Mouse (Mus musculus): ENCODE measurements around the gene Slc2a9. TPM values are rescaled to one million over a fixed set of nuclear protein-coding genes. Genes with fewer than 3 reads are reported as not detected.

Slc2a9 gene
- polyA plus RNA-seq, 1 experiment from 2014 or later, result 2.4 TPM

DNA sequence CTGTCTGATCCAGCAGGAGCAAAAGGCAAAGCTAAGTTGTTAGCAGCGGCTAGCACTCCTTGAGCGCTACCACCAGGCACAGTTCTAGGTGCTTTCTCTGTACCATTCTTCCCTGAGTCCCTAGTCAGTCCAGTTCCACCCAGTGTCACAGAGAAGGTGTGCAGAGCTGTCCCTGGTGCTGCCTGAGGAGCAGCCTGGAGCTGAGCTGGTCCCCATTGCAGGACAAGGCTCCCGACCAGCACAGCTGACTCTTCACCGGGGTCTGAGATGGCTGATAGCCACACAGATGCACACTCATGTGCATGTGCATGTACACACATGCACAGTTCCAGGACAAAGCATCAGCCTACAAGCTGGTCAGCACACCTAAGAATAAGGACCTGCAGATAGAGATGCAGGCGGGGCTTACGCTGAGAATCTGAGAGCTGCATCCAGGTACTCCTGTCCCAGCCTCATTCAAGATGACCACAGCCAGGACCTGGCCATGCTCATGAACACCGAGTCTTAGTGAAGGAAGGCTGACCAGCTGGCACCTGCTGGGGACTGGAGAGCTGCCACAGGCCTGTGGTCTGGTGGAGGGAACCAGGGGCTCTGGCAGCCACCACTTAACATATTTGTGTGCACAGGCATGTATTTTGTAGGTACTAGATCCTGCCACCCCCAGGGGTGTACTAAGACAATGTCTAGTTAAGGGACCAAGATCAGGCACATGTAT, 25.1 kb downstream of the Slc2a9 start:
- no peaks in the 10 kb centered on the region for H3K9me3 ChIP-seq (ENCODE audit: low read length)
- peaks cover 23% of the 10 kb centered on the region for H3K4me1 ChIP-seq (ENCODE audit: insufficient read depth, low read length)
- H3K27me3 ChIP-seq (ENCODE audit: insufficient read depth, low read length), result no peaks in the 10 kb centered on the region
- WGBS, result 69% methylated on average over 7 of the region's 7 CpGs
- H3K9ac ChIP-seq (replicated peaks; ENCODE audit: low read length), result no peak overlapping the region
- no peak overlapping the region for H3K27ac ChIP-seq (ENCODE audit: low read length)
- ATAC-seq (ENCODE audit: low FRiP score, low TSS enrichment), result no peak
- no peak overlapping the region for H3K4me2 ChIP-seq (replicated peaks; ENCODE audit: low read depth, low read length)
- H3K4me3 ChIP-seq (ENCODE audit: low read length), result no peak overlapping the region
- H3K36me3 ChIP-seq (ENCODE audit: insufficient read depth, low read length), result no peaks in the 10 kb centered on the region

DNA sequence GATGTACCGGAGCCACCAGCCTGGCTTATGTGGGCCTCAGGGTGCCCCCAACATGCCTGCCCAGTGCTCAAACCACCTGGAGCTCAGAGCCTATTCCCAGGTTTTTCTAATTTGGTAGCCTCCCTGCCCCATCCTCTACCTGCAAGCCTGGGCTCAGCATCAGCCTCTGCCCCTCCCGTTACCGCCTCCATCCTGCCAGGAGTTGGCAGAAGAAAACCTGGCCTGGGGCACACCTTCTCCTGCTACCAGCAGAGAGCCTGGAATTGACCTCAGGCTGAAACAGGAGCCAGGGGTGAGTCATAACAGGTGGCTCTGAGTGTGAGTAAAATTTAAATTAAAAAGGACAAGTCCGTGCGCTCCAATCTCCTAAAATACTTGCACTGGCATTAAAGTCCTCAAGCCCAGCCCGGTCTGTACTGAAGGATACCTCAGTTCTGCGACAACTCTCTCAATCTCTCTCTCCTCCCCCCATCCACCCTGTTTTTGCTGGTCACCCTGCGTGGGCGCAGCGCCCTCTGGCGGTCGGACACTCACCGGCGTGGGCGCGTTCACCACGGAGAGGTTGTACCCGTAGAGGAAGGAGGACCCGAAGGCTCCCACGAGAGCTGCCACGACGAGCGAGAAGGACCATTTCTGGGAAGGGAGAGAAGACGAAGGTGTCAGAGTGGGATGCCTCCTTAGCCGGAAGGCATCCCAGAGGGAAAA, 25.9 kb downstream of the Slc2a9 start:
- WGBS, result 89% methylated on average over 25 of the region's 25 CpGs
- no peak overlapping the region for H3K9ac ChIP-seq (replicated peaks; ENCODE audit: low read length)
- H3K9me3 ChIP-seq (ENCODE audit: low read length), result no peaks in the 10 kb centered on the region
- ATAC-seq (ENCODE audit: low FRiP score, low TSS enrichment), result no peak
- no peak overlapping the region for H3K27ac ChIP-seq (ENCODE audit: low read length)
- H3K36me3 ChIP-seq (ENCODE audit: insufficient read depth, low read length), result no peaks in the 10 kb centered on the region
- peaks cover 23% of the 10 kb centered on the region for H3K4me1 ChIP-seq (ENCODE audit: insufficient read depth, low read length)
- H3K27me3 ChIP-seq (ENCODE audit: insufficient read depth, low read length), result no peaks in the 10 kb centered on the region
- H3K4me2 ChIP-seq (replicated peaks; ENCODE audit: low read depth, low read length), result no peak overlapping the region
- H3K4me3 ChIP-seq (ENCODE audit: low read length), result no peak overlapping the region

DNA sequence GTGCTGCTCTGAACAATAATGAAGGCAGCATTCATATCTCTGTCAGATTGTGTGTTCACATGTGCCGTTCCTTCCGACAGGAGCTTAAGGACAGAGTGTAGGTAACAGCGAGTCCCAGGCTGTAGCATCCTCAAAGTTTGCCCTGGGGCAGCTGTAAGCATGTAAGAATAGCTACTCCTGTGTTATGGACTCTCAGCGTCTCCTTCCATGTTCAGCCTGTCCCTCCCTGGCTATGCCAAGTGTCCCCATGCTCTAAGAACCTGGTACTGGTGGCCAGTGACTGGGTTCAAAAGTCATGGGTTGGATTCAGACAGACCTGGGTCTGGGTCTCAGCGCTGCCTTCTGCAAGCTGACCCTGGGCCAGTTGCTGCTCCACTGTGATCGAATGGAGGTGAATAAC, 32.1 kb downstream of the Slc2a9 start:
- H3K27ac ChIP-seq (ENCODE audit: low read length), result no peak overlapping the region
- no peak overlapping the region for H3K4me2 ChIP-seq (replicated peaks; ENCODE audit: low read depth, low read length)
- no peaks in the 10 kb centered on the region for H3K4me1 ChIP-seq (ENCODE audit: insufficient read depth, low read length)
- no peak overlapping the region for H3K9ac ChIP-seq (replicated peaks; ENCODE audit: low read length)
- ATAC-seq (ENCODE audit: low FRiP score, low TSS enrichment), result no peak
- 77% methylated on average over 6 of the region's 6 CpGs for WGBS
- H3K36me3 ChIP-seq (ENCODE audit: insufficient read depth, low read length), result no peaks in the 10 kb centered on the region
- H3K4me3 ChIP-seq (ENCODE audit: low read length), result no peak overlapping the region
- no peaks in the 10 kb centered on the region for H3K9me3 ChIP-seq (ENCODE audit: low read length)
- no peaks in the 10 kb centered on the region for H3K27me3 ChIP-seq (ENCODE audit: insufficient read depth, low read length)

DNA sequence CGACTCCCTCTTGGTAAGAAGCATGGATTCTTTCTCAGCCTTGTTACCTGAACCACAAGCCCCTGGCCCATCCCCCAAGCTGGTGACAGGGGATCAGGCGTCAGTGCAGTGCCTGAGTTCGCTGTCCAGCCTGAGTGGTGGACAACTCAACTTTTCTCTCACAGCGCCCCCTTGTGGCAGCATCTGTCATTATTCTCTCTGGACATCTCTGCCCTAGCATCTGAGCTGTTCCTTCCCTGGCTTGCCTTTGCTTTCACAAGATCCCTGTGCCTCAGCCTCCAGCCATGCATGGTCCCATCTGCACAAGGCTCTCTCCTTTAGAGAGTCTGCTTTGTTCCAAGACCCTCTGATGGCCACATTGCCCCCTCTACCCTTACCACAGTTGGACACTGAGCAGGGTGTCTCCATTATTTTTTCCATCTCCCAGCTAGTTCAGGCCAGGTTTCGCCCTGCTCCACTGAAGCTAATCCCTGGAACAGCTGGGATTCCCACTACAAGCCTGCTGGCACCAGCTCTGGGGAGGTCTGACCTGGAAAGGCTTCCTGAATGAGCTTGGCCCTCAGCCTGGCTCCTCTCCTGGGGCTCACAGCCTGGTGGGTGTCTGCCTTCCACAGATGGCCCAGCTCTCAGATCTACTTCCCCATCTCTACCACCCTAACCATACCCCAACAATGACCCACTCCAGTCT, 32.9 kb downstream of the Slc2a9 start:
- H3K4me2 ChIP-seq (replicated peaks; ENCODE audit: low read depth, low read length), result no peak overlapping the region
- H3K27ac ChIP-seq (ENCODE audit: low read length), result no peak overlapping the region
- H3K27me3 ChIP-seq (ENCODE audit: insufficient read depth, low read length), result no peaks in the 10 kb centered on the region
- 22% methylated on average over 5 of the region's 5 CpGs for WGBS
- no peaks in the 10 kb centered on the region for H3K9me3 ChIP-seq (ENCODE audit: low read length)
- no peaks in the 10 kb centered on the region for H3K4me1 ChIP-seq (ENCODE audit: insufficient read depth, low read length)
- no peak overlapping the region for H3K4me3 ChIP-seq (ENCODE audit: low read length)
- H3K36me3 ChIP-seq (ENCODE audit: insufficient read depth, low read length), result no peaks in the 10 kb centered on the region
- no peak overlapping the region for H3K9ac ChIP-seq (replicated peaks; ENCODE audit: low read length)
- ATAC-seq (ENCODE audit: low FRiP score, low TSS enrichment), result peak; percentile 92

DNA sequence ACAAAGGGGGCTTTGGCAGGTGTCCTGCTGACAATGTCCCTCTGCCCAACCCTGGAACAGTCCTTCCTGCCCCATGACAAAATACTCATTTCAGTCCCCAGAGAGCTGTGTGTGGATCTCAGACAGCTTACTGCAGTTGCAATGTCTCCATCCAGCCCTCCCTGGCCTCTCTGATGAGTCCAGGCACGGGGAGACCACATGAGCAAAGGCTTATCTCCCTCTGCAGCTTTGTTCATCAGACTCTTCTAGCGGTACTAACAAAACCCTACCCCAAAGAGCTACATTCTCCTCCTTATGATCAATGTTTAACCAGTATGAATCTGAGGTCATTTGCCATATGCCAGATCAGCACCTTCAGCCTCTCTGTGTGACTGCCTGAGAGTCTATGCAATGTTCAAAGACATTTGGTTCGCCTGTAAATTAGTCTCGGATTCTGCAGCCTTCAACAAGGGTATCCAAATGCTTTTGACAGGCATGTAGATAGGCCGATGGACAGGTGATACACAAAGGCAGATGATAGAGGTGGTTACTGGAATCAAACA, 36.3 kb downstream of the Slc2a9 start:
- H3K27me3 ChIP-seq (ENCODE audit: insufficient read depth, low read length), result no peaks in the 10 kb centered on the region
- no peak overlapping the region for H3K27ac ChIP-seq (ENCODE audit: low read length)
- no peak overlapping the region for H3K4me3 ChIP-seq (ENCODE audit: low read length)
- WGBS, result 74% methylated on average over 5 of the region's 5 CpGs
- no peaks in the 10 kb centered on the region for H3K36me3 ChIP-seq (ENCODE audit: insufficient read depth, low read length)
- H3K9ac ChIP-seq (replicated peaks; ENCODE audit: low read length), result no peak overlapping the region
- H3K4me1 ChIP-seq (ENCODE audit: insufficient read depth, low read length), result no peaks in the 10 kb centered on the region
- ATAC-seq (ENCODE audit: low FRiP score, low TSS enrichment), result no peak
- no peaks in the 10 kb centered on the region for H3K9me3 ChIP-seq (ENCODE audit: low read length)
- no peak overlapping the region for H3K4me2 ChIP-seq (replicated peaks; ENCODE audit: low read depth, low read length)

DNA sequence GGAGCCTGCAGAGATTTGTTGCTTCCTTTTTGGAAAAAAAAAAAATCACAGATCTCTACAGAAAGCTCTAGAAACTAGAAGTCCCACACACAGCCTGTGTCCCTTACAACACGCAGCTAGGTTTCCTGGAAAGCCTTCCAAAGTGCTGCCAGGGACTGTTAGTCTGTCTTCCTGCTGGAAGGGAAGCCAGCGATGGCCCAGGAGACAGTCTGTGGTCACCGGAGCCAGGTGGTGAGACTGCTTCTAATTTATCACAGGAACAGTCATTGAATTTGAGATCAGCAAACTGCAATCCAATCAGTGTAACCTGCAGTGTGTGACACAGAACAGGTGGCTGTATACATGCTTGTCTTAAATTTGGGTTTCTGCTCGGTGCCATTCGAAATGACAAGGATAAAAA, 41.7 kb downstream of the Slc2a9 start:
- H3K9ac ChIP-seq (replicated peaks; ENCODE audit: low read length), result no peak overlapping the region
- H3K27ac ChIP-seq (ENCODE audit: low read length), result no peak overlapping the region
- H3K27me3 ChIP-seq (ENCODE audit: insufficient read depth, low read length), result no peaks in the 10 kb centered on the region
- H3K4me2 ChIP-seq (replicated peaks; ENCODE audit: low read depth, low read length), result no peak overlapping the region
- WGBS, result 74% methylated on average over 5 of the region's 5 CpGs
- H3K4me1 ChIP-seq (ENCODE audit: insufficient read depth, low read length), result no peaks in the 10 kb centered on the region
- H3K9me3 ChIP-seq (ENCODE audit: low read length), result no peaks in the 10 kb centered on the region
- no peaks in the 10 kb centered on the region for H3K36me3 ChIP-seq (ENCODE audit: insufficient read depth, low read length)
- no peak overlapping the region for H3K4me3 ChIP-seq (ENCODE audit: low read length)
- no peak for ATAC-seq (ENCODE audit: low FRiP score, low TSS enrichment)

DNA sequence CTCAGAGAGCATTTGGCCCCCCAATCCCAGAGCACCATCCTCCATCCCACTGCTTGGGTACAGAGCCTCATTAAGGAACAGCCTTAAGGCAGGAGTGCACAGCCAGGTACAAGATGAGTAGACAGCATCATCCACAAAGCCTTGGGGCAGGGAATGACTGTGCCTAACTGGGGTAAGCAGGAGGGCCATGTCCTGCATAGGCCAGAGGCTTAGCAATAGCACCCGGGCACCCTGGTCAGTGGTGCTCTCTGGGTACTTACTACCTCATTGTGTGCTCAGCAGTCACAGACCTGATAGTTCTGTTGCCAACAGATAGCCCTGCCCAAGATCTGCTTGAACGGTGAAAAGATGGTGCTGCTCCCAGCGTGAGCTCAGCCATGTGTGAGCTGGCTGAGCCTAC, 52.0 kb downstream of the Slc2a9 start:
- no peak overlapping the region for H3K4me2 ChIP-seq (replicated peaks; ENCODE audit: low read depth, low read length)
- H3K27me3 ChIP-seq (ENCODE audit: insufficient read depth, low read length), result no peaks in the 10 kb centered on the region
- H3K9me3 ChIP-seq (ENCODE audit: low read length), result no peaks in the 10 kb centered on the region
- H3K27ac ChIP-seq (ENCODE audit: low read length), result no peak overlapping the region
- 89% methylated on average over 3 of the region's 3 CpGs for WGBS
- H3K9ac ChIP-seq (replicated peaks; ENCODE audit: low read length), result no peak overlapping the region
- no peaks in the 10 kb centered on the region for H3K4me1 ChIP-seq (ENCODE audit: insufficient read depth, low read length)
- no peak for ATAC-seq (ENCODE audit: low FRiP score, low TSS enrichment)
- H3K36me3 ChIP-seq (ENCODE audit: insufficient read depth, low read length), result no peaks in the 10 kb centered on the region
- H3K4me3 ChIP-seq (ENCODE audit: low read length), result no peak overlapping the region

DNA sequence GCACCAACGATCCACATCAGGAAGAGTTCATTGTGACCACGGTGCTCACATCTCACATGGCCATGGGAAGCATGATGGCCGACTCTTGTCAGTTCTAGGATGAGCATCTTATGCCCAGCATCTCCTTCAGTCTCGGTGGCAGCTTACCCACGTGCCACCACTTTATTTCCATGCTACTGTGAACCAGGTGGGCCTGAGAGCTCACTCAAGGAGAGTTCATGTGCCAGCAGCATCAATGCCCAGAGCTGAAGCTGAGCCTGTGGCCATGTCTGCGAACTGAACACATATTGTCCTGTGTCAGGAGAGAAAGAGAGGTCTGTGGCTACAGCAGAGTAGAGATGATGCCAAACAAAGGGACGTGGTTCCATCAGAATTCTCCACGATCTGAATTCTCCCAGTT, 53.3 kb downstream of the Slc2a9 start:
- Histone ChIP-seq H3K4me2 (replicated peaks; ENCODE audit: low read depth, low read length) (no peak overlapping the region), H3K4me1 (ENCODE audit: insufficient read depth, low read length) (no peaks in the 10 kb centered on the region), H3K27me3 (ENCODE audit: insufficient read depth, low read length) (no peaks in the 10 kb centered on the region), H3K9ac (replicated peaks; ENCODE audit: low read length) (no peak overlapping the region), H3K9me3 (ENCODE audit: low read length) (no peaks in the 10 kb centered on the region), H3K36me3 (ENCODE audit: insufficient read depth, low read length) (no peaks in the 10 kb centered on the region), H3K27ac (ENCODE audit: low read length) (no peak overlapping the region), H3K4me3 (ENCODE audit: low read length) (no peak overlapping the region)
- WGBS, result 86% methylated on average over 8 of the region's 8 CpGs
- no peak for ATAC-seq (ENCODE audit: low FRiP score, low TSS enrichment)

DNA sequence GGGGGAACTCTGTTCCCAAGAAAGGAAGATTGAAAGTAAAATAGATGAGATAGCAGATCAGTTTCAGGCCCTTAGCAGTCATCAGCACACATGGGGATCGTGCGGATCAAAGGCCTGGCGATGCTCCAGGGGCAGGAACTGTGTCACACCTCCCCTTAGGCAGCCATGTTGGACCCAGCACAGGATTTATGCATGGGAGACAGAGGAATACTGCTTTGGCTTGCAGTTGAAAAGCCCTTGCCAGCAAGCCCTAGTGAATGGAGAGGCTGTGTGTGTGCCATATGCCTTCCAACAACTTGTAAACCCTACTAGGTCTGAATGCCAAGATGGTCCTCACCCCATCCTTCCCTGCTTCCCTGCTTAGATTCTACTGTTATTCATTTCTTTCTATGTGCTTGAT, 54.8 kb downstream of the Slc2a9 start:
- no peak for ATAC-seq (ENCODE audit: low FRiP score, low TSS enrichment)
- Histone ChIP-seq H3K9ac (replicated peaks; ENCODE audit: low read length) (no peak overlapping the region), H3K27ac (ENCODE audit: low read length) (no peak overlapping the region), H3K4me3 (ENCODE audit: low read length) (no peak overlapping the region), H3K4me2 (replicated peaks; ENCODE audit: low read depth, low read length) (no peak overlapping the region), H3K27me3 (ENCODE audit: insufficient read depth, low read length) (no peaks in the 10 kb centered on the region), H3K9me3 (ENCODE audit: low read length) (no peaks in the 10 kb centered on the region), H3K36me3 (ENCODE audit: insufficient read depth, low read length) (no peaks in the 10 kb centered on the region), H3K4me1 (ENCODE audit: insufficient read depth, low read length) (no peaks in the 10 kb centered on the region)
- 84% methylated on average over 3 of the region's 3 CpGs for WGBS
